Mouse (Mus musculus) heart, embryonic 13.5 days (tissue): ENCODE results near the gene Aldh1a3. TPM values are rescaled to one million over a fixed set of nuclear protein-coding genes. Genes with fewer than 3 reads are reported as not detected.

ENCODE experiments used
- ATAC-seq: fragments of 200-750 bp; cut with Nextera tagmentation; 2 replicates; pipeline ENCODE4 v1.8.0; 2017; ENCODE audit warnings: moderate TSS enrichment; ENCODE audit not compliant: insufficient number of reproducible peaks, low FRiP score, low TSS enrichment; ENCODE audit errors: extremely low read depth
- H3K27ac ChIP-seq: fragments of 300-500 bp; sonication (generic); replicated peaks from 2 replicates; pipeline ENCODE4 v1.5.1; 2015; ENCODE audit warnings: moderate library complexity, mild to moderate bottlenecking, inconsistent platforms
- H3K27me3 ChIP-seq: fragments of 300-500 bp; sonication (generic); replicated peaks from 2 replicates; pipeline ENCODE4 v1.6.1; 2015; ENCODE audit warnings: mild to moderate bottlenecking, inconsistent platforms
- H3K36me3 ChIP-seq: fragments of 300-500 bp; sonication (generic); 2 replicates; pipeline ENCODE4 v1.6.1; 2015; ENCODE audit warnings: mild to moderate bottlenecking, inconsistent platforms
- H3K4me1 ChIP-seq: fragments of 300-500 bp; sonication (generic); 2 replicates; pipeline ENCODE4 v1.6.1; 2015; ENCODE audit warnings: inconsistent platforms
- H3K4me2 ChIP-seq: fragments of 300-500 bp; sonication (generic); 2 replicates; pipeline ENCODE4 v1.6.1; 2015; ENCODE audit warnings: inconsistent platforms, mild to moderate bottlenecking, moderate library complexity
- H3K4me3 ChIP-seq: fragments of 300-500 bp; sonication (generic); 2 replicates; pipeline ENCODE4 v1.5.1; 2015; ENCODE audit warnings: moderate library complexity, mild to moderate bottlenecking, inconsistent platforms
- H3K9ac ChIP-seq: fragments of 300-500 bp; sonication (generic); 2 replicates; pipeline ENCODE4 v1.6.1; 2015; ENCODE audit warnings: inconsistent platforms, mild to moderate bottlenecking, moderate library complexity
- H3K9me3 ChIP-seq: fragments of 300-500 bp; sonication (generic); 2 replicates; pipeline ENCODE4 v1.6.1; 2016; ENCODE audit warnings: inconsistent platforms
- WGBS: fragments of 180-500 bp; shearing (Covaris S2); methylation state at CpG from one replicate; pipeline ENCODE4 v1.1.7; 2015; ENCODE audit warnings: mixed read lengths; 5-methylcytosine and 5-hydroxymethylcytosine counted together
- polyA plus RNA-seq: library from polyadenylated mRNA; unstranded; fragments of >200 nt; fragmentation: Nextera tagmentation; extraction: Ambion mirVana; gene quantifications from 2 replicates; pipeline ENCODE4 v1.2.1, GENCODE M21; 2015

The Aldh1a3 gene
- polyA plus RNA-seq, 1 experiment from 2014 or later = 0.84 TPM

DNA sequence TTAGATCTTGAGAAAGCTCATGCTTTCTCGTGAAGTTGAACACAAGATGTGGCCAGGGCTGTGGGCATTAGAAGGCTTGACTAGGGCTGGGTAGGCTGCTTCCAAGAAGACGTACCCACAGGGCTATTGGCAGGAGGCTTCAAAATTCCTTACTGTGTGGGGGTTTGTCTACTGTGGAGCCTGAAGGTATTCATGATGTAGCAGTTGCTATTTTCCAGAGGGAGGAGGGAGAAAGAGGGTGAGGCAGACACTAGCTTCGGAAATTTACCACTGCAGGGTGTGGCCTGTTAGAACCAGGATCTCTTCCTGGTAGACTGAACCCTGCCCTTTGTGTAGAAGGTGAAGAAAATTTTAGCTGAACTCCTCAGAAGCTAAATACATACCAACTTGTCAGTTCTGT lies 19.5 kb upstream of the Aldh1a3 start:
- no peaks in the 10 kb centered on the region for H3K27me3 ChIP-seq
- 64% methylated on average over 3 of the region's 3 CpGs for WGBS
- H3K9ac ChIP-seq = no peak overlapping the region
- no peak overlapping the region for H3K27ac ChIP-seq
- no peak overlapping the region for H3K4me3 ChIP-seq
- ATAC-seq = no peak
- peaks cover 37% of the 10 kb centered on the region for H3K4me1 ChIP-seq
- H3K4me2 ChIP-seq = no peak overlapping the region
- H3K9me3 ChIP-seq = no peaks in the 10 kb centered on the region
- H3K36me3 ChIP-seq = no peaks in the 10 kb centered on the region

DNA sequence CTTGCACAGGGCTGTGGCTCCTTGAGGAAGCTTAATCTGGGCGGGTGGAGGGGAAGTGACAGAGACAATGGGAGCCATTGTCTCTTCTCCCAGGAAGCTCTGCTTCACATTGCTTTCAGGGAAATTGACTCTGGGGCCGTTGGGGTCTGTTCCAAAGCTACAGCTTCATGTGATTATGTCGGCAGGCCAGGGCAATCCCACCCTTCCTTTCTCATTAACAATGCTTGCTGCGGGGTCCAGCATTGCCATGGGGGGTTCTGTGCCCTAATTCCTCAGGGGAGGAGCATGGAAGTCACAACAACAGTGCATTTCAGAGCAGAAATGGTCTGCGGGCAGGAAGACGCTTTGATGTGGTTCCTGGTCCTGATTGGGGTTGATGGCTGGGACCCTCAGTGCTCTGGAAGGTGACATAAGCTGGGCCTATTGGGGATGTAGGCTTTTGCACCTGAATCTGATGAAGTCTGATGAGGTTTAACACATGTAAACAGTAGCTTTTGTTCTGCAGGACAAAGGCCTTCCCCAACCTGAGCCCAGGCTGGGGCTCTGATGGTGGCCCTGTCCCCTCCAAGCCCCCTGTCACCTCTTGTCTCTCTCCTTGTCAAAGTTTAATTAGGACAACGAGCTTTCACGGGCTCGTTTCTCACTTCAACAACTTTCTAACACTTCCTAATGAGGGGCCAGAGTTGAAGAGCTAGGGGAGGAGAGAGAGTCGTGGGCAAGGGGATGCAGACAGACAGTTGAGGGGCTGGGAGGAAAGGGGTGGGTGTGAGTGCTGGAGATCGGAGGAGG lies 18.0 kb upstream of the Aldh1a3 start:
- no peak overlapping the region for H3K9ac ChIP-seq
- no peaks in the 10 kb centered on the region for H3K36me3 ChIP-seq
- no peaks in the 10 kb centered on the region for H3K27me3 ChIP-seq
- H3K4me1 ChIP-seq = peaks cover 22% of the 10 kb centered on the region
- H3K4me3 ChIP-seq = no peak overlapping the region
- no peak for ATAC-seq
- no peaks in the 10 kb centered on the region for H3K9me3 ChIP-seq
- no peak overlapping the region for H3K4me2 ChIP-seq
- WGBS = 42% methylated on average over 11 of the region's 11 CpGs
- no peak overlapping the region for H3K27ac ChIP-seq

DNA sequence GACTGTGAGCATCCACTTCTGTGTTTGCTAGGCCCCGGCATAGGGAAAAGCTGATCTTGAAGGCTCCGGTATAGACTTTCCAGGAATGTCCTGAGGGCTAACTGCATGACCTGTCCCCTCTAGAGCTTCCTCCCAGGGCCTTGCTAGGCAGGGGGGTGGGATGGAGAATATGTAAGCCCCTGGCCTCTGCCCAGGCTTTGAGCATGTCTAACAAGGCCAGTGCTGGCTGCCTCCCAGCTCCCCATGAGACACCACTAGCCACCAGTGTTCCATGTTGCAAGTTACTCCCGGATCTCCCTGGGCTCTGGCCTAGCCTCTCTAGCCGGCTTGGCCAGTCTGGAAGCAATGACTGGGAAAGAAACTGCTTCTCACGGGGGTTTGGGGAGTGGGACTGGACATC lies 17.4 kb upstream of the Aldh1a3 start:
- Histone ChIP-seq H3K27me3 (no peaks in the 10 kb centered on the region), H3K9me3 (no peaks in the 10 kb centered on the region), H3K4me1 (peaks cover 17% of the 10 kb centered on the region), H3K4me2 (no peak overlapping the region), H3K27ac (no peak overlapping the region), H3K4me3 (no peak overlapping the region), H3K9ac (no peak overlapping the region), H3K36me3 (no peaks in the 10 kb centered on the region)
- no peak for ATAC-seq
- 69% methylated on average over 5 of the region's 5 CpGs for WGBS

DNA sequence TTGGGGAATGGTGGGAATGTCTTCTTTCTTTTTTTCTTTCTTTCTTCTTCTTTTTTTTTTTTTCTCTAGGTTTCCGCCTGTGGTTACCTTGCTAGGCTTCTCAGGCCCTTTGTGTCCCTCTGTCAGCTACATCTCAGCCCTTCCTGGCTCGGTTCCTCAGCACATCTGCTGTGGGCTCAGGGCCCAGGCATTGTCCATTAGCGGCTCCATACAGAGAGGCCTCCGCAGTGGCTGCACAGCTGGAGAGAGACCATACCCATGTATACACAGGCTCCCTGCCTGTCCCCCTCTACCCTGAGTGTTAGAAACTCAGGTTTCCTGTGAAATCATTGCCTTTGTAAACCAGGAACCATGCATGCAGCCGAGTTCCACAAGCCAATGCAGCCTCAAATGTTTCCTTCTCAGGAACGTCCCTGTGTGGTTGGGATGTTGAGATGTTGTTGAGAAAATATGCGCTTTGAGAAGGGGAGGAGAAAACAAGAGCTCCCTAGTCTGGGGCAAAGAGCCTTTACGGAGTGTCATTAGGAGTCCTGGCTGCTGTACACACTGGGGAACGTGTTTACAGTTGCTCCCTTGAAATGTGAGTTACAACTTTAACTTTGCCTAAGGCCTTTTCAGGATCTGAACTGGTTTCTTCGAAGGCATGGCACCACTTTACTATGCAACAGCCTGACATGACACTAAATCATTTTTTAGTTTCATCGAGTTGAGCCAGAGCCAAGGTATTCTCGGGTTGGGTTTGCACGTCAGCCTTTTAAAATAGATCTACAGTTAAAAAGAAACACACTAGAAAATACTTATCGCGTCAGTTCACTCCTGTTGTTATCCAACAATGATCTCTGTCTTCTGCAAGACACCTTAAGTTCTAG lies 15.4 kb upstream of the Aldh1a3 start:
- no peaks in the 10 kb centered on the region for H3K9me3 ChIP-seq
- H3K36me3 ChIP-seq = no peaks in the 10 kb centered on the region
- no peak overlapping the region for H3K4me2 ChIP-seq
- H3K9ac ChIP-seq = no peak overlapping the region
- no peak for ATAC-seq
- WGBS = 59% methylated on average over 15 of the region's 15 CpGs
- peaks cover 22% of the 10 kb centered on the region for H3K4me1 ChIP-seq
- H3K27me3 ChIP-seq = no peaks in the 10 kb centered on the region
- H3K27ac ChIP-seq = 0 out of 2 replicates have a peak overlapping the region, but pooled peaks have one; percentile 25
- no peak overlapping the region for H3K4me3 ChIP-seq

DNA sequence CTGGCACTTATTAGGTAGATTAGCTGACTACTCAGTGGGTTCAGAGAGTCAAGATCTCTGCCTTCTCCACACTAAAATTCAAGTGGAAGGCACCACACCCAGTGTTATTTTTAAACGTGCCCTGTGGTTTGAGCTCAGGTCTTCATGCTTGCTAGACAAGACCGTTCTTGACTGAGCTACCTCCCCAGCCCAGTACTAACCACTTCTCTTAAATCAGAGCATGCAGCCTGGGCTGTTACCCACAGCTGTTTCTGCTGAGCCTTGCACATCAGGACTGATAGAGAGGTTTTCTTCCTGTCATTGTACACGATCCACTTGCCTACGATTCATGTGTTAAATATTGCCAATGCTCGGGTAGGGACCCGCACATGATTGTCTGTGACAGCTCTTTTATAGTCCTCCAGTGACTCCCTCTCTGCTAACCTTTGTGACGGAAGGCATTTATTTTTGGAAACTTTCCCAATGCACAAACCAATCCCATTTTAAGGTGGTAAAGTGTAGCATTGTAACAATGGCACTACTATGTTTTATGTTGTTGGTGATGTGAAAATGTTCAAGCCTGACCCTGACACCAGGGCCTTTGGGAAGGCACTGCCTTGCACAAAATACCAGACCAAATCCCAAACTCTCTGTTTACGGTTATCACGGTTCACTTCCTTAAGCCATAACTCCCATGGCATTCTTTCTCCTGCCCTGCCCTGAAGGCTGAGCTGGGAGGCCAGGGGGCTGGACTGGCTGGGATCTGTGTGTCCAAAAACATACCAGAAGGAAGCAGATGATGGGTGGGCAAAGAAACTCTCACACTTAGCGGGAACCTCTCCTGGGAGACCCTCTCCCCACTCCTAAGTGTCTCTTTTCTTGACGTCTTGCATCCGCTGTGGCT lies 11.7 kb upstream of the Aldh1a3 start:
- Histone ChIP-seq H3K27me3 (no peaks in the 10 kb centered on the region), H3K4me3 (no peak overlapping the region), H3K4me2 (no peak overlapping the region), H3K9ac (no peak overlapping the region), H3K9me3 (no peaks in the 10 kb centered on the region), H3K27ac (no peak overlapping the region), H3K36me3 (no peaks in the 10 kb centered on the region), H3K4me1 (peaks cover 22% of the 10 kb centered on the region)
- WGBS = 43% methylated on average over 12 of the region's 12 CpGs
- ATAC-seq = no peak

DNA sequence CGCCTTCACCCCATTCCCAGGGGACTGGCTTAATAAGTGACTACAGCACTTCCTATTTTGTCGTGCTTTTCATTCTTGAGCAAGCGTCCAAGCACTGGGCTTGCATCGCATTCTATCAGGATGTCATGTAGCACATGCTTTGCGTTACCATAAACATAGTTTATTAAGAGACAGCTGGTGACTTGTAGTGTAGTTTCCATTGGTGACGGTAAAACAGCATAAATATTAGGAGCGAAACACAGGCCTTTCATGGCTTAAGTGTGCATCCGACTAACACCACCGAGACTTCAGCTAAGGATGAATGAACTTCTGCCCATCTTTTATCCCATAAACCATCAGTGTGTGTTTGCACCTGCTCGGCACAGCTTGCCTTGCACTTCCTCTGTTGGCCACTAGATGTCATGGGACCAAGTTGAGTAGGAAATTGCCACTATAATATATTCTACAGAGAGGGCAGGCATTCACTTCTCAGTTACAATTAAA lies 7.2 kb upstream of the Aldh1a3 start:
- Histone ChIP-seq H3K36me3 (no peaks in the 10 kb centered on the region), H3K4me3 (no peak overlapping the region), H3K27me3 (peaks cover 10% of the 10 kb centered on the region), H3K27ac (no peak overlapping the region), H3K9ac (no peak overlapping the region), H3K4me2 (no peak overlapping the region), H3K4me1 (peaks cover 13% of the 10 kb centered on the region), H3K9me3 (no peaks in the 10 kb centered on the region)
- WGBS = 43% methylated on average over 10 of the region's 10 CpGs
- no peak for ATAC-seq

DNA sequence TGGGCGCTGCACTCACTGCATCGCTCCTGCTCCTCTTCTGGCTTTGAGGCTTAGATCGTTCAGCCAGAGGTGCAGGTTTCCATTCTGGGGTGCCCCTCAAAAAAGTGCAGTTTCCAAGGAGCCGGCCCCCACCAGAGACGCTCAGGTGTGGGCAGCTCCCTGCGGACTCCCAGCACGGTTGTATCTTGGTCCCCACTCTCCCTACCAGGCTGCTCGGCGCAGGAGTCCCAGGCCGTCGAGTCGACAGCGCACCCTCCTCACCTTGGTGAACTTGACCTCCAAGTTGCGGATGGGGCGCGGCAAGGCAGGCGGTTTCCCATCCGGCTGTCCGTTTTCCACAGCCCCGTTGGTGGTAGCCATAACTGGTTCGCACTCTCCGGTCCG lies 272 bp downstream of the Aldh1a3 start:
- WGBS = 1% methylated on average over 23 of the region's 23 CpGs
- Histone ChIP-seq H3K9me3 (no peaks in the 10 kb centered on the region), H3K4me3 (peak overlapping the region; percentile 54), H3K9ac (peak overlapping the region; percentile 67), H3K27ac (no peak overlapping the region), H3K27me3 (peaks cover 69% of the 10 kb centered on the region), H3K36me3 (no peaks in the 10 kb centered on the region), H3K4me1 (peaks cover 19% of the 10 kb centered on the region), H3K4me2 (peak overlapping the region; percentile 87)
- no peak for ATAC-seq

DNA sequence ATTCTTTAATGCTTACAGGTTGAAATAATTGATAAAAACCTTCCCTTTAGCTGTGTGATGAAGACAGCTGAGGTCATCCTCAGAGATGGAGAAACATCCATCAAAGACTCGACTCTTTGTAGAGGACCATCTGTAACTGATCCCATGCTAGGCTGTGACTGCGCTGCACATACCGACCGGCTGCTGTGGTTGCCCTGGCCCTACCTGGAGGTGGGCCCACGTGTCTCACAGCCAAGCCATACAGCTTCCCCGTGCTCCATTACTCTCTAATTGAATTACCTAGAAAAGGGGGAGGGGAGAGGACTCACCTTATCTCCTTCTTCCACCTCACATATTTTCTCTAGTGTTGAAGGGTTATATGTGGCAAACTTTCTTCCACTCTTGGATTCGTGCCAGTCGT lies 5.4 kb downstream of the Aldh1a3 start:
- ATAC-seq = no peak
- peaks cover 50% of the 10 kb centered on the region for H3K27me3 ChIP-seq
- no peak overlapping the region for H3K27ac ChIP-seq
- H3K4me3 ChIP-seq = no peak overlapping the region
- no peaks in the 10 kb centered on the region for H3K36me3 ChIP-seq
- peaks cover 3% of the 10 kb centered on the region for H3K4me1 ChIP-seq
- no peak overlapping the region for H3K9ac ChIP-seq
- H3K9me3 ChIP-seq = no peaks in the 10 kb centered on the region
- 74% methylated on average over 8 of the region's 8 CpGs for WGBS
- no peak overlapping the region for H3K4me2 ChIP-seq

DNA sequence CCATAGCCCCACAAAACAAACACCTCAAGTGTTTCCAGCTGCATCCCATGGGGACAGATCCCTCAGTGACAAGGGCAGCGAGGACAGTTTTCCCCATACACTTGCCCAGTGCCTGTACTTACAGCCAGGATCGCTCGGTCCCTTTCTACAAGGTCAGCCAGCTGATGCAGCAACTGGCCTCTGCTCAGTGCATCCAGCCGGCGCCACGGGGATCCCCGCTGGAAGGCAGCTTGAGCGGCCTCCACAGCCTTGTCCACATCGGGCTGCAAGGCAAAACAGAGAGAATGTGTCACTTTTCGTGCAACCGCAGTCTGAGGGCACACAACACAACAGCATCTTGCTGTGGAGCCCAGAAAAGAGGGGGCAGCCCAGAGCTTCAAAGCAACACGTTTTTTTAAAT lies 8.3 kb downstream of the Aldh1a3 start:
- Histone ChIP-seq H3K9me3 (no peaks in the 10 kb centered on the region), H3K9ac (no peak overlapping the region; the same call in 1 of the 2 replicates), H3K4me2 (no peak overlapping the region), H3K4me1 (no peaks in the 10 kb centered on the region), H3K27me3 (peaks cover 21% of the 10 kb centered on the region), H3K36me3 (no peaks in the 10 kb centered on the region), H3K27ac (no peak overlapping the region), H3K4me3 (no peak overlapping the region)
- no peak for ATAC-seq
- 45% methylated on average over 12 of the region's 12 CpGs for WGBS

DNA sequence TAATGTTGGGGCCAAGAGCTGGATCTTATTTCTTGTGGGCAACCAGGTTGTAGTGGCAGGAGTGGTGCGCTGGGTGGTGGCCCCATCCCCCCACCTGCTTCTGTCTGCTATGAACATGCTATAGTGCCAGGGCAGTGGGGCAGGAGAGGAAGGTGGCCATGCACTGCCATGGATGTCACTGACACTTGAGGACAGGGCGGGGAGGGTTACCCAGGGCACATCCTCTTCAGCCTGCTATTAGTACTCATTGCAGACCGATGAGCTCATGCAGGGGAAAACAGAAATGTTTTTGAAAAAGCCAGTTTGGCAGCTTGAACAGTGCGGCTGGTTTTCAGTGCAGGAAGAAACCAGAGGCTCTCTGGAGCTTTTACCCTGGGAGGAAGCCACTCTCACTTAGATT lies 10.5 kb downstream of the Aldh1a3 start:
- H3K4me3 ChIP-seq = no peak overlapping the region
- peaks cover 13% of the 10 kb centered on the region for H3K4me1 ChIP-seq
- ATAC-seq = no peak
- H3K9me3 ChIP-seq = no peaks in the 10 kb centered on the region
- peaks cover 17% of the 10 kb centered on the region; the same call in 1 of the 2 replicates for H3K27me3 ChIP-seq
- H3K4me2 ChIP-seq = no peak overlapping the region
- H3K27ac ChIP-seq = no peak overlapping the region
- H3K36me3 ChIP-seq = no peaks in the 10 kb centered on the region
- no peak overlapping the region for H3K9ac ChIP-seq
- WGBS = 69% methylated on average over 4 of the region's 4 CpGs

DNA sequence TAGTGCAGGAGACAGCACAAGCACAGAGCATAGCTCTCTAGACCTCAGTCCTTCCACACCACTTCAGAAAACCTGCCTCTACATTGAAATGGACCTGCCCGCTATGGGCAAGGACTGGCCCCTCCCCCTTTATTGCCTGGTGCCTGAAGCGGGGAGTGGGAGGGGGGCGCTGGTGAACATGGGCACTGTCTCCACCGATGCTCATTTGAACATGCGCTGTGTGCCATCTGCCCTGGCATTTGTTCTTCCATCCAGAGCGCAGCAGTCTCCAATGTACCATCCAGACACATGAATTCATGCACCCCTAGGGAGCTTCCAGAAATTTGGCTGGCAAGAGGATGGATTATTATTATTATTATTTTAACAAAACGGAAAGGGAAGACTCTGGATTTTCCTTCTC lies 14.2 kb downstream of the Aldh1a3 start:
- WGBS = 74% methylated on average over 7 of the region's 7 CpGs
- no peak overlapping the region for H3K4me2 ChIP-seq
- no peaks in the 10 kb centered on the region for H3K36me3 ChIP-seq
- H3K27ac ChIP-seq = no peak overlapping the region
- no peak for ATAC-seq
- H3K27me3 ChIP-seq = peaks cover 4% of the 10 kb centered on the region; the same call in 1 of the 2 replicates
- H3K4me1 ChIP-seq = peaks cover 13% of the 10 kb centered on the region
- no peaks in the 10 kb centered on the region for H3K9me3 ChIP-seq
- no peak overlapping the region for H3K4me3 ChIP-seq
- no peak overlapping the region for H3K9ac ChIP-seq
